Mouse (Mus musculus) intestine, embryonic 16.5 days (tissue): ENCODE measurements around the gene Gucy2f. TPM values are rescaled to one million over a fixed set of nuclear protein-coding genes. Genes with fewer than 3 reads are reported as not detected.

Experiments used
- ATAC-seq: fragments of 200-750 bp; cut with Nextera tagmentation; 2 replicates; pipeline ENCODE4 v1.8.0; 2017; ENCODE audit warnings: moderate TSS enrichment, moderate library complexity
- H3K27ac ChIP-seq: fragments of 300-500 bp; sonication (generic); 2 replicates; pipeline ENCODE4 v1.5.1; 2014; ENCODE audit warnings: mild to moderate bottlenecking, low read length
- H3K27me3 ChIP-seq: fragments of 300-500 bp; sonication (generic); replicated peaks from 2 replicates; pipeline ENCODE4 v1.6.1; 2014; ENCODE audit warnings: low read length, control low read depth, mixed read lengths; ENCODE audit not compliant: control insufficient read depth, insufficient read depth
- H3K36me3 ChIP-seq: fragments of 300-500 bp; sonication (generic); 2 replicates; pipeline ENCODE4 v1.6.1; 2014; ENCODE audit warnings: low read length, control low read depth; ENCODE audit not compliant: control insufficient read depth, insufficient read depth
- H3K4me1 ChIP-seq: fragments of 300-500 bp; sonication (generic); 2 replicates; pipeline ENCODE4 v1.6.1; 2014; ENCODE audit warnings: low read length, control low read depth, mixed read lengths; ENCODE audit not compliant: control insufficient read depth, insufficient read depth
- H3K4me2 ChIP-seq: fragments of 300-500 bp; sonication (generic); 2 replicates; pipeline ENCODE4 v1.6.1; 2014; ENCODE audit warnings: low read depth, low read length, control low read depth
- H3K4me3 ChIP-seq: fragments of 300-500 bp; sonication (generic); 2 replicates; pipeline ENCODE4 v1.5.1; 2014; ENCODE audit warnings: mild to moderate bottlenecking, low read length
- H3K9ac ChIP-seq: fragments of 300-500 bp; sonication (generic); 2 replicates; pipeline ENCODE4 v1.6.1; 2014; ENCODE audit warnings: low read depth, low read length
- H3K9me3 ChIP-seq: fragments of 300-500 bp; sonication (generic); 2 replicates; pipeline ENCODE4 v1.6.1; 2016; ENCODE audit warnings: low read length, control low read depth; ENCODE audit not compliant: control insufficient read depth
- WGBS: fragments of 180-500 bp; shearing (Covaris S2); extraction: QIAGEN DNeasy Blood & Tissue Kit; methylation state at CpG from one replicate; pipeline ENCODE4 v1.1.7; 2014; 5-methylcytosine and 5-hydroxymethylcytosine counted together
- polyA plus RNA-seq: library from polyadenylated mRNA; unstranded; fragments of >200 nt; fragmentation: Nextera tagmentation; extraction: Ambion mirVana; gene quantifications from 2 replicates; pipeline ENCODE4 v1.2.1, GENCODE M21; 2015

Gene Gucy2f
- polyA plus RNA-seq, 1 experiment from 2014 or later: not detected

GRCm38 (mm10) chrX:142062585-142062984 lies 134.1 kb downstream of the Gucy2f start:
- Histone ChIP-seq H3K4me3 (no peak overlapping the region), H3K36me3 (no peaks in the 10 kb centered on the region), H3K9ac (no peak overlapping the region), H3K9me3 (no peaks in the 10 kb centered on the region), H3K27me3 (no peaks in the 10 kb centered on the region), H3K4me2 (no peak overlapping the region), H3K27ac (no peak overlapping the region), H3K4me1 (no peaks in the 10 kb centered on the region)
- WGBS: 82% methylated on average over 3 of the region's 3 CpGs
- no peak for ATAC-seq

Other genes with a start within 250 kb of the Gucy2f start
- gene Nxt2, start 29.8 kb upstream of the Gucy2f start, polyA plus RNA-seq: 23.2 and 24.3 TPM in 2 replicates
- gene Kcne1l, start 109.4 kb upstream of the Gucy2f start, polyA plus RNA-seq: 31.2 and 34.8 TPM in 2 replicates
- 10.0 and 10.1 TPM in 2 replicates for gene Acsl4, start 193.6 kb upstream of the Gucy2f start, polyA plus RNA-seq